Mouse (Mus musculus) liver, embryonic 16.5 days (tissue): ENCODE results near the gene Hnrnpm. TPM values are rescaled to one million over a fixed set of nuclear protein-coding genes. Genes with fewer than 3 reads are reported as not detected.

Experiments used
- ATAC-seq: fragments of 200-750 bp; cut with Nextera tagmentation; 2 replicates; pipeline ENCODE4 v1.8.0; 2017; ENCODE audit warnings: low read depth, mild to moderate bottlenecking, moderate number of reproducible peaks, moderate library complexity
- H3K27ac ChIP-seq: fragments of 300-500 bp; sonication (generic); 2 replicates; pipeline ENCODE4 v1.5.1; 2014; ENCODE audit warnings: mild to moderate bottlenecking, low read length
- H3K27me3 ChIP-seq: fragments of 300-500 bp; sonication (generic); 2 replicates; pipeline ENCODE4 v1.6.1; 2014; ENCODE audit warnings: low read depth, low read length, mixed read lengths; ENCODE audit not compliant: control insufficient read depth, insufficient read depth
- H3K36me3 ChIP-seq: fragments of 300-500 bp; sonication (generic); 2 replicates; pipeline ENCODE4 v1.6.1; 2014; ENCODE audit warnings: mild to moderate bottlenecking; ENCODE audit not compliant: control insufficient read depth, insufficient read depth
- H3K4me1 ChIP-seq: fragments of 300-500 bp; sonication (generic); 2 replicates; pipeline ENCODE4 v1.6.1; 2014; ENCODE audit warnings: low read depth, low read length, mixed read lengths; ENCODE audit not compliant: control insufficient read depth
- H3K4me2 ChIP-seq: fragments of 300-500 bp; sonication (generic); 2 replicates; pipeline ENCODE4 v1.6.1; 2014; ENCODE audit warnings: low read depth, low read length, mixed read lengths
- H3K4me3 ChIP-seq: fragments of 300-500 bp; sonication (generic); 2 replicates; pipeline ENCODE4 v1.5.1; 2014; ENCODE audit warnings: low read depth, mild to moderate bottlenecking, low read length
- H3K9ac ChIP-seq: fragments of 300-500 bp; sonication (generic); 2 replicates; pipeline ENCODE4 v1.6.1; 2014; ENCODE audit warnings: low read depth, low read length
- H3K9me3 ChIP-seq: fragments of 300-500 bp; sonication (generic); replicated peaks from 2 replicates; pipeline ENCODE4 v1.6.1; 2016; ENCODE audit warnings: low read length; ENCODE audit not compliant: control insufficient read depth
- WGBS: fragments of 180-500 bp; shearing (Covaris S2); extraction: QIAGEN DNeasy Blood & Tissue Kit; methylation state at CpG from one replicate; pipeline ENCODE4 v1.1.7; 2014; ENCODE audit not compliant: insufficient replicate concordance; 5-methylcytosine and 5-hydroxymethylcytosine counted together
- polyA plus RNA-seq: library from polyadenylated mRNA; unstranded; fragments of >200 nt; fragmentation: Nextera tagmentation; extraction: Ambion mirVana; gene quantifications from 2 replicates; pipeline ENCODE4 v1.2.1, GENCODE M21; 2015

Gene Hnrnpm
- polyA plus RNA-seq, 1 experiment from 2014 or later: 121 TPM

GRCm38 (mm10) chr17:33599836-33600475 is 86.7 kb downstream of the Hnrnpm start:
- H3K4me1 ChIP-seq: no peaks in the 10 kb centered on the region
- no peaks in the 10 kb centered on the region for H3K27me3 ChIP-seq
- no peak overlapping the region for H3K4me3 ChIP-seq
- no peaks in the 10 kb centered on the region; the same call in 1 of the 2 replicates for H3K36me3 ChIP-seq
- ATAC-seq: no peak
- no peak overlapping the region for H3K9ac ChIP-seq
- WGBS: 74% methylated on average over 8 of the region's 8 CpGs
- H3K27ac ChIP-seq: no peak overlapping the region
- H3K4me2 ChIP-seq: no peak overlapping the region
- H3K9me3 ChIP-seq: 0 out of 2 replicates have a peak, but pooled peaks cover 2% of the 10 kb centered on the region

GRCm38 (mm10) chr17:33598506-33598905 is 88.2 kb downstream of the Hnrnpm start:
- 75% methylated on average over 5 of the region's 5 CpGs for WGBS

GRCm38 (mm10) chr17:33597271-33597670 is 89.4 kb downstream of the Hnrnpm start:
- H3K27ac ChIP-seq: no peak overlapping the region
- 0 out of 2 replicates have a peak, but pooled peaks cover 2% of the 10 kb centered on the region for H3K9me3 ChIP-seq
- no peaks in the 10 kb centered on the region; the same call in 1 of the 2 replicates for H3K36me3 ChIP-seq
- H3K27me3 ChIP-seq: no peaks in the 10 kb centered on the region
- no peak overlapping the region for H3K4me3 ChIP-seq
- no peaks in the 10 kb centered on the region for H3K4me1 ChIP-seq
- no peak for ATAC-seq
- H3K9ac ChIP-seq: no peak overlapping the region
- no peak overlapping the region for H3K4me2 ChIP-seq

More at GRCm38 (mm10) chr17:33598506-33598905, 88.2 kb downstream of the Hnrnpm start:
- no peaks in the 10 kb centered on the region for H3K27me3 ChIP-seq
- no peak overlapping the region for H3K4me3 ChIP-seq
- no peaks in the 10 kb centered on the region for H3K4me1 ChIP-seq
- H3K4me2 ChIP-seq: no peak overlapping the region
- 0 out of 2 replicates have a peak, but pooled peaks cover 2% of the 10 kb centered on the region for H3K9me3 ChIP-seq
- no peak overlapping the region for H3K27ac ChIP-seq
- no peak for ATAC-seq
- no peak overlapping the region for H3K9ac ChIP-seq
- H3K36me3 ChIP-seq: no peaks in the 10 kb centered on the region; the same call in 1 of the 2 replicates

Other genes with a start within 250 kb of the Hnrnpm start
- gene Adamts10, start 162.7 kb downstream of the Hnrnpm start, polyA plus RNA-seq: 5.1 and 6.6 TPM in 2 replicates
- gene Myo1f, start 131.2 kb downstream of the Hnrnpm start, polyA plus RNA-seq: 11.2 and 12.7 TPM in 2 replicates
- 14.4 and 17.9 TPM in 2 replicates for gene Zfp414, start 57.8 kb downstream of the Hnrnpm start, polyA plus RNA-seq
- gene Pram1, start 48.8 kb downstream of the Hnrnpm start, polyA plus RNA-seq: 4.0 and 5.6 TPM in 2 replicates
- gene March2, start 31.8 kb upstream of the Hnrnpm start, polyA plus RNA-seq: 256 and 281 TPM in 2 replicates
- gene Rab11b, start 73.7 kb upstream of the Hnrnpm start, polyA plus RNA-seq: 107 and 115 TPM in 2 replicates
- gene Angptl4, start 95.0 kb upstream of the Hnrnpm start, polyA plus RNA-seq: 29.3 and 29.6 TPM in 2 replicates
- 10.0 and 13.7 TPM in 2 replicates for gene Kank3, start 123.7 kb upstream of the Hnrnpm start, polyA plus RNA-seq
- gene Rps28, start 137.7 kb upstream of the Hnrnpm start, polyA plus RNA-seq: 389 and 463 TPM in 2 replicates
- gene Ndufa7, start 137.7 kb upstream of the Hnrnpm start, polyA plus RNA-seq: 243 and 245 TPM in 2 replicates
- 11.9 and 12.1 TPM in 2 replicates for gene Cd320, start 156.2 kb upstream of the Hnrnpm start, polyA plus RNA-seq
- gene Gm7029, start 187.0 kb upstream of the Hnrnpm start, polyA plus RNA-seq: not detected in 2 replicates
- gene Kifc1, start 203.8 kb upstream of the Hnrnpm start, polyA plus RNA-seq: 5.8 and 6.1 TPM in 2 replicates
- 0.21 and 0.54 TPM in 2 replicates for gene Platr17, start 218.3 kb upstream of the Hnrnpm start, polyA plus RNA-seq
- gene Daxx, start 222.6 kb upstream of the Hnrnpm start, polyA plus RNA-seq: 18.6 and 19.6 TPM in 2 replicates
- gene Tapbp, start 229.0 kb upstream of the Hnrnpm start, polyA plus RNA-seq: 31.0 and 34.6 TPM in 2 replicates
- gene Zbtb22, start 229.0 kb upstream of the Hnrnpm start, polyA plus RNA-seq: 7.8 and 9.1 TPM in 2 replicates
- 7.8 and 9.0 TPM in 2 replicates for gene Rgl2, start 242.7 kb upstream of the Hnrnpm start, polyA plus RNA-seq